Mouse (Mus musculus): ENCODE data around the gene Olfr1111. TPM values are rescaled to one million over a fixed set of nuclear protein-coding genes. Genes with fewer than 3 reads are reported as not detected.
"Not testable (repeated sequence)": the region's sequence is repeated elsewhere in the genome, so short reads cannot be mapped to it uniquely, and the experiment has no call there.

The Olfr1111 gene
- total RNA-seq (2012; rRNA removed) (not detected in 2 replicates), polyA plus RNA-seq (2012; ENCODE audit: insufficient read depth in 1 of 2, insufficient read length in 2 of 2, low read depth in 1 of 2, low replicate concordance in 2 of 2, missing spikeins in 1 of 2) (not detected)

DNA sequence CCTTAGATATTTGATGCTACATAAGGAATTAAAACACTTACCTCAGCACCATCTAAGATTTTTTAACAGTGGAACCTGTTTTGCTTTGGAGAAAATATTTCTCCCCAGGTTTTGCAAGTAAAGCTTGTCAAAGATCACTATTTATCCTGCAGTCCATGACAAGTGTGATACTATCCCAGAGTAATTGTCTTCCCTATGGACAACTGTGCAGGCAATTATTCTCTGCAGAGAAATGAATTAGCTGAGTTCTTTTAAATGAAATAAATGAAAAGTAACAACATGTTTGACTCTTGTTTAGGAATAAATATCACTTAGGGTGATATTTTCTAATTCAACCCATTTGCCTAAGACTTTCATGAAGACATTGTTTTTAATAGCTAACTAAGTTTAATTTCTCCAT, at the start of gene Olfr1111:
Olfr1111 (minus strand) TSS at position 101 of the 400 bp plus-strand sequence.
- no peak within 1 kb of the TSS for H3K9ac ChIP-seq (ENCODE audit: control insufficient read depth, low read depth, low read length, poor library complexity, severe bottlenecking)
- no peak within 1 kb of the TSS for H3K4me3 ChIP-seq (ENCODE audit: control insufficient read depth in 1 of 2, insufficient read depth in 1 of 2, low read depth in 2 of 2, low read length in 2 of 2)
- no peaks in the 10 kb centered on the region for H3K4me1 ChIP-seq (ENCODE audit: control insufficient read depth in 1 of 2, insufficient read depth in 2 of 2, low read length in 2 of 2)
- no peaks in the 10 kb centered on the region for H3K79me2 ChIP-seq (ENCODE audit: control insufficient read depth, insufficient read depth, low read length, poor library complexity)
- H3K27me3 ChIP-seq (ENCODE audit: control insufficient read depth in 1 of 2, insufficient read depth in 2 of 2, low read length in 2 of 2) = no peaks in the 10 kb centered on the region
- TF ChIP-seq MAZ (IDR thresholded peaks at IDR 0.05; ENCODE audit: low read depth, low read length) (no peak), TCF12 (IDR thresholded peaks at IDR 0.05; ENCODE audit: low read depth, low read length) (no peak), E2F4 (IDR thresholded peaks at IDR 0.05; ENCODE audit: borderline replicate concordance, low read depth, low read length) (no peak), MAX (IDR thresholded peaks at IDR 0.05; ENCODE audit: low read length) (no peak), SMC3 (IDR thresholded peaks at IDR 0.05; ENCODE audit: low read depth, low read length) (no peak), MYB (IDR thresholded peaks at IDR 0.05; ENCODE audit: low read depth, low read length) (no peak), POLR2AphosphoS2 (IDR thresholded peaks at IDR 0.05; ENCODE audit: low read length) (no peak), ZMIZ1 (IDR thresholded peaks at IDR 0.05; ENCODE audit: low read depth, low read length) (no peak), RAD21 (IDR thresholded peaks at IDR 0.05; ENCODE audit: low read depth, low read length) (no peak), POLR2A (IDR thresholded peaks at IDR 0.05; ENCODE audit: control insufficient read depth in 1 of 2, insufficient read depth in 1 of 2, low read depth in 1 of 2, low read length in 2 of 2, poor library complexity in 1 of 2) (no peak), ELF1 (IDR thresholded peaks at IDR 0.05; ENCODE audit: low read depth, low read length) (no peak), NELFE (IDR thresholded peaks at IDR 0.05; ENCODE audit: low read depth, low read length) (no peak), GABPA (IDR thresholded peaks at IDR 0.05; ENCODE audit: low read depth, low read length) (no peak), MEF2A (IDR thresholded peaks at IDR 0.05; ENCODE audit: extremely low read depth, insufficient replicate concordance, low read depth, low read length, poor library complexity, severe bottlenecking) (no peak), CHD1 (IDR thresholded peaks at IDR 0.05; ENCODE audit: low read depth, low read length) (no peak), NRF1 (IDR thresholded peaks at IDR 0.05; ENCODE audit: insufficient read depth, low read depth, low read length, poor library complexity, severe bottlenecking) (no peak), CHD2 (IDR thresholded peaks at IDR 0.05; ENCODE audit: low read length) (no peak), RCOR1 (IDR thresholded peaks at IDR 0.05; ENCODE audit: low read depth, low read length) (no peak), GATA1 (IDR thresholded peaks at IDR 0.05; ENCODE audit: low read depth, low read length) (no peak), USF1 (IDR thresholded peaks at IDR 0.05; ENCODE audit: low read depth, low read length) (no peak)
- H3K27ac ChIP-seq (ENCODE audit: control insufficient read depth, low read depth, low read length) = no peak within 1 kb of the TSS
- H3K9me3 ChIP-seq (replicated peaks; ENCODE audit: insufficient read depth, low read length) = no peaks in the 10 kb centered on the region
- H3K36me3 ChIP-seq (ENCODE audit: control insufficient read depth in 1 of 2, insufficient read depth in 2 of 2, low read length in 2 of 2) = no peaks in the 10 kb centered on the region
- DNase-seq (ENCODE audit: low read depth, low spot score) = no peak

GRCm38 (mm10) chr2:87187498-87187897, 35.1 kb upstream of the Olfr1111 start, which contains the start of gene Olfr1112:
Gene Olfr1112, plus strand, starts transcription at chr2:87187798.
- no peak within 1 kb of the TSS for H3K9ac ChIP-seq (ENCODE audit: control insufficient read depth, low read depth, low read length, poor library complexity, severe bottlenecking)
- H3K27me3 ChIP-seq (ENCODE audit: control insufficient read depth in 1 of 2, insufficient read depth in 2 of 2, low read length in 2 of 2) = no peaks in the 10 kb centered on the region
- no peaks in the 10 kb centered on the region for H3K9me3 ChIP-seq (replicated peaks; ENCODE audit: insufficient read depth, low read length)
- no peaks in the 10 kb centered on the region for H3K36me3 ChIP-seq (ENCODE audit: control insufficient read depth in 1 of 2, insufficient read depth in 2 of 2, low read length in 2 of 2)
- no peak within 1 kb of the TSS for H3K4me3 ChIP-seq (ENCODE audit: control insufficient read depth in 1 of 2, insufficient read depth in 1 of 2, low read depth in 2 of 2, low read length in 2 of 2)
- no peak within 1 kb of the TSS for H3K27ac ChIP-seq (ENCODE audit: control insufficient read depth, low read depth, low read length)
- no peak for DNase-seq (ENCODE audit: low read depth, low spot score)
- TF ChIP-seq RAD21 (IDR thresholded peaks at IDR 0.05; ENCODE audit: low read depth, low read length) (no peak), BHLHE40 (IDR thresholded peaks at IDR 0.05; ENCODE audit: borderline replicate concordance, low read depth, low read length) (no peak), USF2 (IDR thresholded peaks at IDR 0.05; ENCODE audit: borderline replicate concordance in 1 of 2, insufficient read depth in 1 of 2, low read depth in 1 of 2, low read length in 2 of 2) (no peak), MEF2A (IDR thresholded peaks at IDR 0.05; ENCODE audit: extremely low read depth, insufficient replicate concordance, low read depth, low read length, poor library complexity, severe bottlenecking) (no peak), MXI1 (IDR thresholded peaks at IDR 0.05; ENCODE audit: low read depth, low read length) (no peak), ZC3H11A (IDR thresholded peaks at IDR 0.05; ENCODE audit: low read depth, low read length) (no peak), ZKSCAN1 (IDR thresholded peaks at IDR 0.05; ENCODE audit: low read depth, low read length) (no peak)
- no peaks in the 10 kb centered on the region for H3K4me1 ChIP-seq (ENCODE audit: control insufficient read depth in 1 of 2, insufficient read depth in 2 of 2, low read length in 2 of 2)
- no peaks in the 10 kb centered on the region for H3K79me2 ChIP-seq (ENCODE audit: control insufficient read depth, insufficient read depth, low read length, poor library complexity)

- H3K9ac ChIP-seq (ENCODE audit: control insufficient read depth, low read depth, low read length, poor library complexity, severe bottlenecking); H3K27ac ChIP-seq (ENCODE audit: control insufficient read depth, low read depth, low read length); H3K36me3 ChIP-seq (ENCODE audit: control insufficient read depth in 1 of 2, insufficient read depth in 2 of 2, low read length in 2 of 2); DNase-seq (ENCODE audit: low read depth, low spot score); H3K27me3 ChIP-seq (ENCODE audit: control insufficient read depth in 1 of 2, insufficient read depth in 2 of 2, low read length in 2 of 2); H3K9me3 ChIP-seq (replicated peaks; ENCODE audit: insufficient read depth, low read length); H3K4me3 ChIP-seq (ENCODE audit: control insufficient read depth in 1 of 2, insufficient read depth in 1 of 2, low read depth in 2 of 2, low read length in 2 of 2); H3K79me2 ChIP-seq (ENCODE audit: control insufficient read depth, insufficient read depth, low read length, poor library complexity); H3K4me1 ChIP-seq (ENCODE audit: control insufficient read depth in 1 of 2, insufficient read depth in 2 of 2, low read length in 2 of 2): not testable (repeated sequence)
Observed at GRCm38 (mm10) chr2:87167731-87168130, 15.3 kb upstream of the Olfr1111 start.

All from MEL (cell line).